Mouse (Mus musculus) urinary bladder, postnatal 14 days (tissue): ENCODE results near the gene Ehbp1.

Experiments used
- DNase-seq: peaks from one replicate; pipeline ENCODE4 v3.0.0; 2021; ENCODE audit warnings: low spot score

The Ehbp1 gene

GRCm38 (mm10) chr11:22342242-22343207 lies at the start of gene Ehbp1:
TSS of gene Ehbp1 (minus strand) at chr11:22342292.
- DNase-seq, result peak; percentile 26

- DNase-seq, result peak; percentile 51
Observed at GRCm38 (mm10) chr11:22387472-22388098, 45.5 kb upstream of the Ehbp1 start.

- DNase-seq, result no peak
Observed at GRCm38 (mm10) chr11:22383532-22383931, 41.4 kb upstream of the Ehbp1 start.

GRCm38 (mm10) chr11:22374811-22375210 lies 32.7 kb upstream of the Ehbp1 start:
- no peak for DNase-seq

GRCm38 (mm10) chr11:22373290-22373674 lies 31.2 kb upstream of the Ehbp1 start:
- no peak for DNase-seq

GRCm38 (mm10) chr11:22372609-22373289 lies 30.7 kb upstream of the Ehbp1 start:
- DNase-seq, result no peak

- DNase-seq, result no peak
Observed at GRCm38 (mm10) chr11:22369841-22370240, 27.7 kb upstream of the Ehbp1 start.

GRCm38 (mm10) chr11:22368621-22369020 lies 26.5 kb upstream of the Ehbp1 start:
- DNase-seq, result no peak

- DNase-seq, result no peak
Observed at GRCm38 (mm10) chr11:22366486-22366885, 24.4 kb upstream of the Ehbp1 start.

- DNase-seq, result no peak
Observed at GRCm38 (mm10) chr11:22353962-22354621, 12.0 kb upstream of the Ehbp1 start.

- DNase-seq, result no peak
Observed at GRCm38 (mm10) chr11:22349945-22350344, 7.9 kb upstream of the Ehbp1 start.

- no peak for DNase-seq
Observed at GRCm38 (mm10) chr11:22348536-22348910, 6.4 kb upstream of the Ehbp1 start.

- no peak for DNase-seq
Observed at GRCm38 (mm10) chr11:22347651-22348535, 5.8 kb upstream of the Ehbp1 start.

- DNase-seq, result no peak
Observed at GRCm38 (mm10) chr11:22327302-22327910, 14.7 kb downstream of the Ehbp1 start.

- no peak for DNase-seq
Observed at GRCm38 (mm10) chr11:22317824-22318411, 24.2 kb downstream of the Ehbp1 start.

- no peak for DNase-seq
Observed at GRCm38 (mm10) chr11:22315801-22316200, 26.3 kb downstream of the Ehbp1 start.

GRCm38 (mm10) chr11:22301164-22301563 lies 40.9 kb downstream of the Ehbp1 start:
- no peak for DNase-seq

- no peak for DNase-seq
Observed at GRCm38 (mm10) chr11:22289164-22289563, 52.9 kb downstream of the Ehbp1 start.

GRCm38 (mm10) chr11:22287513-22287900 lies 54.6 kb downstream of the Ehbp1 start:
- no peak for DNase-seq

GRCm38 (mm10) chr11:22286885-22287512 lies 55.1 kb downstream of the Ehbp1 start:
- DNase-seq, result peak; percentile 94
